Mouse (Mus musculus) embryonic fibroblast, embryonic 13.5 days (primary cell): Measurements from ENCODE around the gene Henmt1.

Source experiments
- CTCF ChIP-seq: IDR thresholded peaks from 2 replicates; pipeline ENCODE4 v1.5.1; 2011; ENCODE audit warnings: mild to moderate bottlenecking, control low read depth, low read length, moderate library complexity, borderline replicate concordance; ENCODE audit not compliant: insufficient read depth
- POLR2A ChIP-seq: IDR thresholded peaks from 2 replicates; pipeline ENCODE4 v1.6.1; 2011; ENCODE audit warnings: low read depth, mild to moderate bottlenecking, control low read depth, low read length, moderate library complexity

DNA sequence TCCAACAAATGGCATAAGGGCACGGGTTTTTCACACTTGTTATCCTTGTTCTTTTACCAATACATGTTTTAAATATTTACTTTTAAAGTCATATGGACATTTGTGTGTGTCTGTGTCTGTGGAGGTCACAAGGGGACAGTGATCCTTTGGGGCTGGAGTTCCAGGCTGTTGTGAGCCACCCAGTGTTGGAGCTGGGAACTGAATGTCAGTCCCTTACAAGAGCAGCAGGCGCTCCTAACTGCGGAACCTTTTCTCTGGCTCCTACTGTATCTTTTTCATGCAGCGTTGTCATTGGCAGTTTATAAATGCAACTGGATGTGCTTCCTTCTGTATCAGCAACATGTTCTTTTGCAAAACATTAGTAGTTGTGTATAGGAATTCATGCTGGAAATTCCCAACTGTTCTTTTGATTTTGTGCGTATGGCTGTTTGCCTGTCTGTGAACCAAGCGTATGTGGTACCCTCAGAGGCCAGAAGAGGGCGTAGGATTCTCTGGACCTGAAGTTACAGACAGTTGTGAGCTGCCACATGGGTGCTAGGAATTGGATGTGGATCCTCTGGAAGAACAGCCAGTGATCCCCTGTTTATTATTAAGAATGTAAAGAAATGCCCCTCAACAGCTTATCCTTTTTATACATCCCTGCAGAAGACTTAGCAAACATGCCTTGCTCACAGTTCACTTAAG lies 24.8 kb downstream of the Henmt1 start:
- TF ChIP-seq CTCF (no peak), POLR2A (no peak)
